Mouse (Mus musculus): ENCODE results near the gene Olfml2b. TPM values are rescaled to one million over a fixed set of nuclear protein-coding genes. Genes with fewer than 3 reads are reported as not detected.

Olfml2b gene
- total RNA-seq, 1 experiment, result 2.2 TPM

GRCm38 (mm10) chr1:170674184-170674775 lies 29.9 kb downstream of the Olfml2b start:
- no peaks in the 10 kb centered on the region for H3K4me1 ChIP-seq (ENCODE audit: control insufficient read depth in 2 of 2, insufficient read depth in 2 of 2, low read length in 2 of 2, poor library complexity in 1 of 2)
- TF ChIP-seq ZC3H11A (IDR thresholded peaks at IDR 0.05; ENCODE audit: borderline replicate concordance, low read depth, low read length), result no peak
- no peak for TF ChIP-seq HCFC1 (IDR thresholded peaks at IDR 0.05; ENCODE audit: borderline replicate concordance, insufficient read depth, low read length)
- no peak for TF ChIP-seq MAFK (IDR thresholded peaks at IDR 0.05; ENCODE audit: insufficient read depth, low read depth, low read length)
- H3K9ac ChIP-seq (ENCODE audit: insufficient read depth, low read depth, low read length, poor library complexity, severe bottlenecking), result no peak overlapping the region
- no peaks in the 10 kb centered on the region for H3K9me3 ChIP-seq (ENCODE audit: control insufficient read depth, insufficient read depth, low read depth, low read length)
- in situ Hi-C loops (cut with MboI; ENCODE audit: low sequenced_read_pairs in 2 of 2, unreplicated experiment in 2 of 2), result no loop called here
- no peak overlapping the region for H3K27ac ChIP-seq (ENCODE audit: insufficient read depth, low read depth, low read length, poor library complexity, severe bottlenecking)
- no peak overlapping the region for H3K4me3 ChIP-seq (ENCODE audit: insufficient read depth in 1 of 2, low read depth in 1 of 2, low read length in 2 of 2, poor library complexity in 1 of 2, severe bottlenecking in 1 of 2)
- H3K36me3 ChIP-seq (ENCODE audit: control insufficient read depth, insufficient read depth, low read length, poor library complexity, severe bottlenecking), result no peaks in the 10 kb centered on the region
- no peak for DNase-seq (ENCODE audit: low read depth, low spot score)

GRCm38 (mm10) chr1:170677681-170678080 lies 33.3 kb downstream of the Olfml2b start:
- Histone ChIP-seq H3K36me3 (ENCODE audit: control insufficient read depth, insufficient read depth, low read length, poor library complexity, severe bottlenecking) (no peaks in the 10 kb centered on the region), H3K9me3 (ENCODE audit: control insufficient read depth, insufficient read depth, low read depth, low read length) (no peaks in the 10 kb centered on the region), H3K27ac (ENCODE audit: insufficient read depth, low read depth, low read length, poor library complexity, severe bottlenecking) (no peak overlapping the region), H3K4me1 (ENCODE audit: control insufficient read depth in 2 of 2, insufficient read depth in 2 of 2, low read length in 2 of 2, poor library complexity in 1 of 2) (no peaks in the 10 kb centered on the region), H3K4me3 (ENCODE audit: insufficient read depth in 1 of 2, low read depth in 1 of 2, low read length in 2 of 2, poor library complexity in 1 of 2, severe bottlenecking in 1 of 2) (no peak overlapping the region), H3K9ac (ENCODE audit: insufficient read depth, low read depth, low read length, poor library complexity, severe bottlenecking) (no peak overlapping the region)
- in situ Hi-C loops (cut with MboI; ENCODE audit: low sequenced_read_pairs in 2 of 2, unreplicated experiment in 2 of 2), result no loop called here
- DNase-seq (ENCODE audit: low read depth, low spot score), result no peak
- no peak for TF ChIP-seq CHD2 (IDR thresholded peaks at IDR 0.05; ENCODE audit: low read depth, low read length)
- no peak for TF ChIP-seq HCFC1 (IDR thresholded peaks at IDR 0.05; ENCODE audit: borderline replicate concordance, insufficient read depth, low read length)
- no peak for TF ChIP-seq MAFK (IDR thresholded peaks at IDR 0.05; ENCODE audit: insufficient read depth, low read depth, low read length)
- no peak for TF ChIP-seq ZC3H11A (IDR thresholded peaks at IDR 0.05; ENCODE audit: borderline replicate concordance, low read depth, low read length)
- TF ChIP-seq ZNF384 (IDR thresholded peaks at IDR 0.05; ENCODE audit: low read depth, low read length), result no peak

GRCm38 (mm10) chr1:170678861-170679260 lies 34.5 kb downstream of the Olfml2b start:
- in situ Hi-C loops (cut with MboI; ENCODE audit: low sequenced_read_pairs in 2 of 2, unreplicated experiment in 2 of 2), result no loop called here
- H3K27ac ChIP-seq (ENCODE audit: insufficient read depth, low read depth, low read length, poor library complexity, severe bottlenecking), result no peak overlapping the region
- DNase-seq (ENCODE audit: low read depth, low spot score), result no peak
- no peak overlapping the region for H3K4me3 ChIP-seq (ENCODE audit: insufficient read depth in 1 of 2, low read depth in 1 of 2, low read length in 2 of 2, poor library complexity in 1 of 2, severe bottlenecking in 1 of 2)
- no peak overlapping the region for H3K9ac ChIP-seq (ENCODE audit: insufficient read depth, low read depth, low read length, poor library complexity, severe bottlenecking)
- H3K9me3 ChIP-seq (ENCODE audit: control insufficient read depth, insufficient read depth, low read depth, low read length), result no peaks in the 10 kb centered on the region
- no peaks in the 10 kb centered on the region for H3K36me3 ChIP-seq (ENCODE audit: control insufficient read depth, insufficient read depth, low read length, poor library complexity, severe bottlenecking)
- no peaks in the 10 kb centered on the region for H3K4me1 ChIP-seq (ENCODE audit: control insufficient read depth in 2 of 2, insufficient read depth in 2 of 2, low read length in 2 of 2, poor library complexity in 1 of 2)
- no peak for TF ChIP-seq ZC3H11A (IDR thresholded peaks at IDR 0.05; ENCODE audit: borderline replicate concordance, low read depth, low read length)
- no peak for TF ChIP-seq CHD2 (IDR thresholded peaks at IDR 0.05; ENCODE audit: low read depth, low read length)
- TF ChIP-seq HCFC1 (IDR thresholded peaks at IDR 0.05; ENCODE audit: borderline replicate concordance, insufficient read depth, low read length), result no peak
- TF ChIP-seq ZNF384 (IDR thresholded peaks at IDR 0.05; ENCODE audit: low read depth, low read length), result no peak
- no peak for TF ChIP-seq MAFK (IDR thresholded peaks at IDR 0.05; ENCODE audit: insufficient read depth, low read depth, low read length)

- Histone ChIP-seq H3K9me3 (ENCODE audit: control insufficient read depth, insufficient read depth, low read depth, low read length) (no peaks in the 10 kb centered on the region), H3K4me1 (ENCODE audit: control insufficient read depth in 2 of 2, insufficient read depth in 2 of 2, low read length in 2 of 2, poor library complexity in 1 of 2) (no peaks in the 10 kb centered on the region), H3K27ac (ENCODE audit: insufficient read depth, low read depth, low read length, poor library complexity, severe bottlenecking) (no peak overlapping the region), H3K4me3 (ENCODE audit: insufficient read depth in 1 of 2, low read depth in 1 of 2, low read length in 2 of 2, poor library complexity in 1 of 2, severe bottlenecking in 1 of 2) (no peak overlapping the region), H3K9ac (ENCODE audit: insufficient read depth, low read depth, low read length, poor library complexity, severe bottlenecking) (no peak overlapping the region), H3K36me3 (ENCODE audit: control insufficient read depth, insufficient read depth, low read length, poor library complexity, severe bottlenecking) (no peaks in the 10 kb centered on the region)
- in situ Hi-C loops (cut with MboI; ENCODE audit: low sequenced_read_pairs in 2 of 2, unreplicated experiment in 2 of 2), result no loop called here
- TF ChIP-seq MAFK (IDR thresholded peaks at IDR 0.05; ENCODE audit: insufficient read depth, low read depth, low read length) (no peak), ZC3H11A (IDR thresholded peaks at IDR 0.05; ENCODE audit: borderline replicate concordance, low read depth, low read length) (no peak), CHD2 (IDR thresholded peaks at IDR 0.05; ENCODE audit: low read depth, low read length) (no peak)
- no peak for DNase-seq (ENCODE audit: low read depth, low spot score)
Measured at GRCm38 (mm10) chr1:170679624-170680023, 35.3 kb downstream of the Olfml2b start.

GRCm38 (mm10) chr1:170683863-170684262 lies 39.5 kb downstream of the Olfml2b start:
- in situ Hi-C loops (cut with MboI; ENCODE audit: low sequenced_read_pairs in 2 of 2, unreplicated experiment in 2 of 2), result no loop called here
- no peaks in the 10 kb centered on the region for H3K36me3 ChIP-seq (ENCODE audit: control insufficient read depth, insufficient read depth, low read length, poor library complexity, severe bottlenecking)
- no peak for TF ChIP-seq HCFC1 (IDR thresholded peaks at IDR 0.05; ENCODE audit: borderline replicate concordance, insufficient read depth, low read length)
- TF ChIP-seq ZNF384 (IDR thresholded peaks at IDR 0.05; ENCODE audit: low read depth, low read length), result no peak
- TF ChIP-seq ZC3H11A (IDR thresholded peaks at IDR 0.05; ENCODE audit: borderline replicate concordance, low read depth, low read length), result no peak
- TF ChIP-seq MAFK (IDR thresholded peaks at IDR 0.05; ENCODE audit: insufficient read depth, low read depth, low read length), result no peak
- TF ChIP-seq CHD2 (IDR thresholded peaks at IDR 0.05; ENCODE audit: low read depth, low read length), result no peak
- no peaks in the 10 kb centered on the region for H3K4me1 ChIP-seq (ENCODE audit: control insufficient read depth in 2 of 2, insufficient read depth in 2 of 2, low read length in 2 of 2, poor library complexity in 1 of 2)
- H3K4me3 ChIP-seq (ENCODE audit: insufficient read depth in 1 of 2, low read depth in 1 of 2, low read length in 2 of 2, poor library complexity in 1 of 2, severe bottlenecking in 1 of 2), result no peak overlapping the region
- no peak overlapping the region for H3K27ac ChIP-seq (ENCODE audit: insufficient read depth, low read depth, low read length, poor library complexity, severe bottlenecking)
- no peaks in the 10 kb centered on the region for H3K9me3 ChIP-seq (ENCODE audit: control insufficient read depth, insufficient read depth, low read depth, low read length)
- no peak for DNase-seq (ENCODE audit: low read depth, low spot score)
- no peak overlapping the region for H3K9ac ChIP-seq (ENCODE audit: insufficient read depth, low read depth, low read length, poor library complexity, severe bottlenecking)

Measured in ES-E14 (cell line).